Mouse (Mus musculus) embryonic facial prominence, embryonic 12.5 days (tissue): Measurements from ENCODE around the gene Lonrf2. TPM values are rescaled to one million over a fixed set of nuclear protein-coding genes. Genes with fewer than 3 reads are reported as not detected.

Source experiments
- ATAC-seq: fragments of 200-750 bp; cut with Nextera tagmentation; 2 replicates; pipeline ENCODE4 v1.8.0; 2017; ENCODE audit not compliant: insufficient number of reproducible peaks, insufficient read depth, low FRiP score, low TSS enrichment
- H3K27ac ChIP-seq: fragments of 300-500 bp; sonication (generic); 2 replicates; pipeline ENCODE4 v1.5.1; 2016; ENCODE audit warnings: mild to moderate bottlenecking
- H3K27me3 ChIP-seq: fragments of 300-500 bp; sonication (generic); 2 replicates; pipeline ENCODE4 v1.6.1; 2016; ENCODE audit warnings: mild to moderate bottlenecking, moderate library complexity
- H3K36me3 ChIP-seq: fragments of 300-500 bp; sonication (generic); 2 replicates; pipeline ENCODE4 v1.6.1; 2016; ENCODE audit warnings: mild to moderate bottlenecking
- H3K4me1 ChIP-seq: fragments of 300-500 bp; sonication (generic); 2 replicates; pipeline ENCODE4 v1.6.1; 2016
- H3K4me2 ChIP-seq: fragments of 300-500 bp; sonication (generic); replicated peaks from 2 replicates; pipeline ENCODE4 v1.6.1; 2016; ENCODE audit warnings: mild to moderate bottlenecking, moderate library complexity
- H3K4me3 ChIP-seq: fragments of 300-500 bp; sonication (generic); 2 replicates; pipeline ENCODE4 v1.5.1; 2016; ENCODE audit warnings: mild to moderate bottlenecking
- H3K9ac ChIP-seq: fragments of 300-500 bp; sonication (generic); 2 replicates; pipeline ENCODE4 v1.6.1; 2016; ENCODE audit warnings: mild to moderate bottlenecking, moderate library complexity
- H3K9me3 ChIP-seq: fragments of 300-500 bp; sonication (generic); 2 replicates; pipeline ENCODE4 v1.6.1; 2016; ENCODE audit warnings: mild to moderate bottlenecking, moderate library complexity
- WGBS: fragments of 180-500 bp; shearing (Covaris S2); methylation state at CpG from one replicate; pipeline ENCODE4 v1.1.7; 2016; 5-methylcytosine and 5-hydroxymethylcytosine counted together
- polyA plus RNA-seq: library from polyadenylated mRNA; unstranded; fragments of >200 nt; fragmentation: Nextera tagmentation; extraction: Ambion mirVana; gene quantifications from 2 replicates; pipeline ENCODE4 v1.2.1, GENCODE M21; 2016

Gene Lonrf2
- polyA plus RNA-seq, 1 experiment from 2014 or later = 2.4 TPM

DNA sequence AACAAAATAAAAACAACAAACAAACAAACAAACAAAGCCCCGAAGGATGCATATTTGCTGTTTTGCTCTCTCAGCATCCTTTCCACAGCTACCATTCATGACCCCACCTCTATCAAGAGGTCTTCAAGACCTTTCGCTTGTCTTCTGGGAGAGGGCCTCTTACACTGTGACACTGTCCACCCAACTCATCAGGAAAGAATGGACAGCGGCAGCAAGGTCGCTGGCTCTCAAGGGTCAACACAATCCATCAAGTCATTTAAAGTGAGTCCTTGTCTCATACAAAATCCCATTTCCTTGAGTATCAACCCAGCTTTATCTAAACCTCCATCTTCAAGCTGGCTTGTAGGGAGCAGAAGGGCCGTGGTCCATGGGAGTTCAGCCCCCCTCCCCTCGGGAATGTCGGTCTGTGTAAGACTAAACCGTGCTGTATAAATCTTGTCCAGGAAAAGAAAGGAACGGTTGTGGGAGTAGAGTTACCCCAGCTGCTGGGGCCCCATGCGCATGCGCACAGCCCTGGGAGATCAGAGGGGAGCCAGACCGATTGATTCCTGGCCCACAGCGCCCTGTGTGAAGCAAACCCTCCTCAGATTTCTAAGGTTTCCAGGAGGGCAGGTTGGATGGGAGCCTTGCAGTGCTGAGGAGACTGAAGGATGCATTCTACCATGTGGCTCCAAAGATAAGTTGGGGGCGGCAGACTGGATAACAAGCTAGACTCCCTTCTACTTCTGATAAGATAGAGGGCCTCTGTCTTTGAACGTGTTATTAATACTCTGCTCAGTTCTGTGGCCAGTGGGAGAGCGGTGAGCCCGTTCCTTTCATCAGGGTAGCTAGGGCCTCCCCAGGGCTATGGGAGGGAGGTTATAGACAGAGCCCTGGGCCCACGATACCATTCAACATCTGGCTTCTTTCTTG is 69.6 kb downstream of the Lonrf2 start:
- peak; percentile 89 for ATAC-seq
- Histone ChIP-seq H3K4me3 (peak overlapping the region; percentile 15; the same call in 1 of the 2 replicates), H3K4me1 (peaks cover 44% of the 10 kb centered on the region)

DNA sequence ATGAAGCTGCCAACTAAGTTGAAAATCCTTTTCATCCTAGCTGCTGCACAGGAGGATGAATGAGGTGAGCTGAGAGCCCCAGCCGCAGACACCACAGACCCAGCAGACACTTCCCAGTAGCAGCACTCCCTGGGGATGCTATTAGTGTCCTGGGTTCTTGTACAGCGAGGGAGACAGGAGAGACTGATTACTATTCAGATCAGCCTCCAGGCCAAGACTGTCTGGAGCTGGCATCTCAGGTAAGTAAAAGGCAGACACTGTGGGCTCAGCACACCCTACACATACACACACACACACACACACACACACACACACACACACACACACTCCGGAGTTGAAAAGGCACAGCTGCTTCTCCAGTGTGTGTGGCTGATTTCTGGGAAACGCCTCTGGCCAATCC is 70.3 kb downstream of the Lonrf2 start:
- Histone ChIP-seq H3K4me2 (no peak overlapping the region), H3K9me3 (no peaks in the 10 kb centered on the region), H3K9ac (no peak overlapping the region), H3K27me3 (no peaks in the 10 kb centered on the region), H3K4me1 (peaks cover 44% of the 10 kb centered on the region), H3K27ac (peak overlapping the region; percentile 83), H3K4me3 (no peak overlapping the region), H3K36me3 (no peaks in the 10 kb centered on the region)
- WGBS = 54% methylated on average over 4 of the region's 4 CpGs
- no peak for ATAC-seq

More for the DNA sequence above, 69.6 kb downstream of the Lonrf2 start:
- no peak overlapping the region for H3K9ac ChIP-seq
- H3K4me2 ChIP-seq = peak overlapping the region; percentile 34
- no peaks in the 10 kb centered on the region for H3K27me3 ChIP-seq
- H3K9me3 ChIP-seq = no peaks in the 10 kb centered on the region
- peak overlapping the region; percentile 83 for H3K27ac ChIP-seq
- WGBS = 12% methylated on average over 18 of the region's 18 CpGs
- no peaks in the 10 kb centered on the region for H3K36me3 ChIP-seq

DNA sequence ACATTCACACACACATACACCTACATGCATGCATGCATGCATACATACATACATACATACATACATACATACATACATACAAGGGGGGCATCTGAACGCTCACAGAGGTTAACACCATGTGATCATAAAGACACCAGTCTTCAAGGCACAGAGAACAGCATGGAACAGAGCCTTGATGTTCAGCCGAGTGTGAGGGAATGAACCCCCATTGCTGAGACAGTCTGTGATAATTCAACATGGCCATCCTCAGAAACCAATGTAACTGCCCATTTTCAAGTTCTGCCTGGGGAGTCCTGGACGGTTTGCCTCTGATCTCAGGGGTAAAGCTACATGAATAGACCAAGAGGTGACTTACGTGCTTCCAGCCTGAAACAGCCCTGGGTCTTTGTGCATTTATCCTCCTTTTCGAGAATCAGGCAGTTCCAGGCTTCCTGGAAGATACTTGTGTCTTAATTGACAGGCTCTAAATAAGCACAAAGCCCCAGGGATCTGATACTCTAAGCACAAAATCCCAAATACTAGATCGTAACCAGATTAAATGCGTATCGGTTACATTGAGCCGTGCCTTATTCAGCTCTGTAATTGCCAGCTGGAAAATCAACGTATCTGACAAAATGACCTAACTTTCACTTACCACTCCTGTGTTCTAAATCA is 72.4 kb downstream of the Lonrf2 start:
- Histone ChIP-seq H3K27me3 (no peaks in the 10 kb centered on the region), H3K9ac (no peak overlapping the region), H3K27ac (peak overlapping the region; percentile 86), H3K4me1 (peaks cover 50% of the 10 kb centered on the region), H3K4me2 (no peak overlapping the region), H3K4me3 (no peak overlapping the region), H3K36me3 (no peaks in the 10 kb centered on the region), H3K9me3 (no peaks in the 10 kb centered on the region)
- WGBS = 35% methylated on average over 10 of the region's 10 CpGs
- ATAC-seq = no peak

DNA sequence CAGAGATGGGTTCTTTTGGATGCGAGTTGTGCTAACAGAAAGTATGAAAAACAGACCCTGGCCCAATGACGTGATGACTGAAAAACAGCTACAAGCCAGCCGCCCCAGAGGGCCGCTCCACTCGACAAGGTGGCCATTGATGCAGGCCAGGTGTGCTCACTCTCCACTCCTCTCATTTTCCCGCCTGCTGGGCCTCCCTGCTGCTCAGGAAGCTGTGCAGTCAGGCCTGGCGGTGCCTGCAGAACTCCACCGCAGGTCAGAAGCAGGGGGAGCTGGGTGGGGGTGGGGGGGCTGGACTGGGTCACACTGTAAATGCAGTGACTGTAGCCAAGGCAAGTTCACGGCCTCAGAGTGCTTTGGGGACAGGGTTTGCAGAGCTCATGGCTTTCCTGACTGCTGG is 76.1 kb downstream of the Lonrf2 start:
- H3K4me1 ChIP-seq = peaks cover 45% of the 10 kb centered on the region
- no peaks in the 10 kb centered on the region for H3K36me3 ChIP-seq
- H3K27me3 ChIP-seq = no peaks in the 10 kb centered on the region
- peak; percentile 65 for ATAC-seq
- no peak overlapping the region for H3K9ac ChIP-seq
- no peak overlapping the region for H3K4me2 ChIP-seq
- H3K27ac ChIP-seq = peak overlapping the region; percentile 73
- H3K9me3 ChIP-seq = 0 out of 2 replicates have a peak, but pooled peaks cover 5% of the 10 kb centered on the region
- 16% methylated on average over 9 of the region's 9 CpGs for WGBS
- no peak overlapping the region for H3K4me3 ChIP-seq

DNA sequence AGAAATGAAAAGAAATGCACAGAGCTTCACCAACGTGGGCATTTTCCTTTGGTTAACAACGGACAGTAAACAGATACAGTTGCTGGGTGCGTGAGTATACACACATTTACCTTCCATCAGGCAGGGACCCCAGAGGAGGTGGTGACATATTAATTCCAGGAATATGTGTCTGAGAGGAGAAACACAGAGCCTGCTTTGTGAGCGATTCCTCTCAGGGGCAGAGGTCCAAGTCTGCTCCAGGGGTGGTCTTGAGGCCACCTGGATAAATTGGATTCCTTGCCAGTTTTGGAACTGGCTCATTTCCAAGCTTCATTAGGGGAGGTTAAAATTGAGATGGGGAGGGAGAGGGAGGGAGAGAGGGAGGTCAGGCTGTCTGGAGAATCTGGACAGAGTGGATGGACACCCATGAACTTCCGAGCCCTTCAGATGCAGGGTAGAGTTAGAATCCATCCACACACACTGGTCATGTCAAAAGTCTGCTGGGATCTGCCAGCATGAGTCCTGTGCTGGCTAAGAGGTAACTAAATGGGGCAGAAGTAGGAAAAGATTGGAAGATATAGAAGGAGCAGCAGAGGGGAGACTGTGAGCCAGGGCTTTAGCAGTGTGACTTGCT is 78.6 kb downstream of the Lonrf2 start:
- no peak overlapping the region for H3K9ac ChIP-seq
- WGBS = 49% methylated on average over 5 of the region's 5 CpGs
- no peak overlapping the region for H3K4me2 ChIP-seq
- H3K27ac ChIP-seq = peak overlapping the region; percentile 48; the same call in 1 of the 2 replicates
- H3K36me3 ChIP-seq = no peaks in the 10 kb centered on the region
- H3K4me1 ChIP-seq = peaks cover 24% of the 10 kb centered on the region
- H3K4me3 ChIP-seq = no peak overlapping the region
- no peak for ATAC-seq
- H3K27me3 ChIP-seq = no peaks in the 10 kb centered on the region
- 0 out of 2 replicates have a peak, but pooled peaks cover 5% of the 10 kb centered on the region for H3K9me3 ChIP-seq

DNA sequence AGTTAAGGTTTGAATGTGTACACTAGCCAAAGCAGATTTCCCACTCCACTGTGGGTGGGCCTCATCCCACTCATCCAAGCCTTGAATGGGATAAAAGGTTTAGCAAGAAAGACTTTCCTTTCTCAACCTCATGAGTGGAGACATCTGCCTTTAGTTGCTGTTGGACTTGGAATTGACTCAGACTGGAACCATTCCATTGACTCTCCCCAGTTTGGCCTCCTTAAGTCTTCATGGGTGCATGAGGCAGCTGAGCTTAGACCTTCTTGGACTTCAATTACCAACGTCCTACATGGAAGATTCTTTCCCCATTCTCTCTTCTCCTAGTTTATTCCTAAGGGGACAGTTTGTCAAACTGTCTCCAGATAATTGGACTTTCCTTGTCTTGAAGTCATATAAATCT is 92.6 kb downstream of the Lonrf2 start:
- H3K27me3 ChIP-seq = no peaks in the 10 kb centered on the region
- 58% methylated on average over 1 of the region's 1 CpGs for WGBS
- H3K36me3 ChIP-seq = no peaks in the 10 kb centered on the region
- H3K4me1 ChIP-seq = no peaks in the 10 kb centered on the region
- H3K9ac ChIP-seq = no peak overlapping the region
- H3K27ac ChIP-seq = no peak overlapping the region
- no peaks in the 10 kb centered on the region for H3K9me3 ChIP-seq
- H3K4me3 ChIP-seq = no peak overlapping the region
- no peak for ATAC-seq
- no peak overlapping the region for H3K4me2 ChIP-seq

Other genes with a start within 250 kb of the Lonrf2 start
- 32.9 and 38.0 TPM in 2 replicates for gene Aff3, start 171.8 kb downstream of the Lonrf2 start, polyA plus RNA-seq
- gene Chst10, start 61.5 kb upstream of the Lonrf2 start, polyA plus RNA-seq = 11.4 and 12.4 TPM in 2 replicates
- not detected in 2 replicates for gene Nms, start 102.4 kb upstream of the Lonrf2 start, polyA plus RNA-seq
- gene Pdcl3, start 148.9 kb upstream of the Lonrf2 start, polyA plus RNA-seq = 151 and 165 TPM in 2 replicates